Mouse (Mus musculus): Measurements from ENCODE around the gene Slu7. TPM values are rescaled to one million over a fixed set of nuclear protein-coding genes. Genes with fewer than 3 reads are reported as not detected.

Gene Slu7
- polyA plus RNA-seq (2015; fragmentation: Nextera tagmentation; extraction: Ambion mirVana): 28.4 and 31.7 TPM in 2 replicates

DNA sequence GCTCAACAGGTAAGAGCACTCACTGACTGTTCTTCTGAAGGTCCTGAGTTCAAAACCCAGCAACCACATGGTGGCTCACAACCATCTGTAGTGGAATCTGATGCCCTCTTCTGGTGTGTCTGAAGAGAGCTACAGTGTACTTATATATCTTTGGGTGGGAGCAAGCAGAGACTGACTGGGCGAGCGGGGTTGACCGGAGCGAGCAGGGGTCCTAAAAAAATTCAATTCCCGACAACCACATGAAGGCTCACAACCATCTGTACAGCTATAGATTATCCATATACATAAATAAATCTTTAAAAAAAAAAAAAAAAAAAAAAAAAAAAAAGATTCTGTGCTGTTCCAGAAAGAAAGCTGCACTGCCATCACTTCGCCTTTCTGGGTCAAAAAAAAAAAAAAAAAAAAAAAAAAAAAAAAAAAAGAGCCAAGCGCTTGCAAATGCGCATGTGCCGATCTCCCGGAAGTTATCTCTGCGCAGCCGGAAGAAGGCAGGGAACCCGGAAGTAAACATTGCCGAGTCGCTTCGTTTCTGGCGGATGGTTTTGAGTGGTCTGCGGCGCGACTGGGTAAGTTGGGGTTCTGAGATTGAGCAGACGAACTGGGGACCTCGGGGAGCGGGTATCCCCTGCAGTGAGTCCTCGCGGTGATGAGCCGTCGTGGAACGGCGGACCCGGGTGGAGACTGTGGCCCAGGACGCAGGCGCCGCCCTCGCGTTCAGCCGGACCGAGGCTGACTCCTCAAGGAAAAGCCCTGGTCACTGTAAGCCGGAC lies at the start of gene Slu7:
Gene Slu7, plus strand, starts transcription at position 491 of the 770 bp plus-strand sequence.
- Histone ChIP-seq H3K9ac (peak within 1 kb of the TSS; percentile 79), H3K36me3 (peaks cover 14% of the 10 kb centered on the region), H3K4me3 (replicated peaks) (peak within 1 kb of the TSS; percentile 89), H3K27me3 (no peaks in the 10 kb centered on the region), H3K4me2 (peak within 1 kb of the TSS; percentile 77), H3K9me3 (replicated peaks) (no peaks in the 10 kb centered on the region), H3K4me1 (replicated peaks) (peaks cover 17% of the 10 kb centered on the region), H3K27ac (peak within 1 kb of the TSS; percentile 50)
- ATAC-seq (ENCODE audit: low read depth): peak; percentile 86
- WGBS (ENCODE audit: insufficient replicate concordance): 6% methylated on average over 38 of the region's 38 CpGs
- peak; percentile 61 for DNase-seq

DNA sequence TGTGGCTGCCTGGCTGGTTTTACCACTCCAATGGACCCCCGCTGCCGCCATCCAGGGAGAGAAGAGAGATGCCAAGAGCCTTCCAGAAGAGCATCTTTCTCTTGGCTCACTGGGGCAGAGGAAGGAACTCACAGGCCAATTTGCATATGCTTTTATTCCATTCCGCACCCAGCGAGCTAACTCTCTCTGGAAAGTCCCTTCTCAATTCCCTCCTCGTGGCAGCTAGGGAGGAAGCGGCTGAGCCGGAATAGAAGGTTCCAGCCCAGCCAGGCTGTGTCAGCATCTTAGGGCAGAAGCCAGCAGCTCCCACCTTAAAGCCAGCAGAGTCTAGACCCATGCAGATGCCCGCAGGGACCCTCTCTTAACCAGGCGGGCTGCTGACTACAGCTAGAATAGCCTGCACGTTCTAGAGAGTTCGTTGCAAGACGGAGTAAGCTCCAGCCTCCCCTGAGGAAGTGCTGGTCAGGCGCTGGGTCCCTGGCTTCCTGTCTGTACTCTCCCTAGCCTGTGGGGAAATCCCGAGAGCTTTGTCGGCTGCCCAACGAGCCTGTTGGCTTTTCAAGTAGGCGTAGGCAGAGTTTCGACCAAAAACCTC lies 48.4 kb upstream of the Slu7 start:
- DNase-seq (peak; percentile 3), ATAC-seq (ENCODE audit: low read depth) (peak; percentile 77)
- no peaks in the 10 kb centered on the region for H3K9me3 ChIP-seq (replicated peaks)
- WGBS (ENCODE audit: insufficient replicate concordance): 2% methylated on average over 18 of the region's 18 CpGs
- peak overlapping the region; percentile 24 for H3K4me3 ChIP-seq (replicated peaks)
- 0 out of 2 replicates have a peak, but pooled peaks cover 4% of the 10 kb centered on the region for H3K4me1 ChIP-seq (replicated peaks)
- H3K9ac ChIP-seq: peak overlapping the region; percentile 15; the same call in 1 of the 2 replicates
- peak overlapping the region; percentile 45; the same call in 1 of the 2 replicates for H3K27ac ChIP-seq
- H3K27me3 ChIP-seq: peaks cover 19% of the 10 kb centered on the region
- H3K4me2 ChIP-seq: peak overlapping the region; percentile 49
- H3K36me3 ChIP-seq: no peaks in the 10 kb centered on the region

DNA sequence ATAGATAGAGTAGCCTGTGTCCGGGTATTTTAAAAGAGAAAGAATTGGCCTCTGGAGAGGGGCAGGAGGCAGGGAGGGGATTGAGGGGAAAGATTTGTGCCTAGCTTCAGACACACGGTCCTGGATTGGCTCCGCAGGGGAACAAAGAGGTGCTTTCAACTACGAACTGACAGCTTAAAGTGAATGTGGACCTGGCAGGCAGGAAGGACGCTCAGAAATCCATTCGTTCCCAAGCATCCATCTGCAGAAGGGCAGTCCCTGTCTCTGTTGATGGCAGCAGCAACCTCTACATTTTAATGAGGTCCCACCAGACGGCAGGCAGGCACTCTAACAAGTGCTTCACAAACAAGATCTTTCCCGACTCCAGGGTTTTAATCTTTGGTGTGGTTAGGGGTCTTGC lies 47.8 kb upstream of the Slu7 start:
- Histone ChIP-seq H3K9ac (no peak overlapping the region), H3K4me2 (peak overlapping the region; percentile 49), H3K4me3 (replicated peaks) (0 out of 2 replicates have a peak overlapping the region, but pooled peaks have one; percentile 24), H3K27me3 (peaks cover 19% of the 10 kb centered on the region), H3K4me1 (replicated peaks) (0 out of 2 replicates have a peak, but pooled peaks cover 4% of the 10 kb centered on the region), H3K27ac (no peak overlapping the region), H3K9me3 (replicated peaks) (no peaks in the 10 kb centered on the region), H3K36me3 (no peaks in the 10 kb centered on the region)
- no peak for ATAC-seq (ENCODE audit: low read depth)
- 8% methylated on average over 8 of the region's 8 CpGs for WGBS (ENCODE audit: insufficient replicate concordance)
- no peak for DNase-seq

DNA sequence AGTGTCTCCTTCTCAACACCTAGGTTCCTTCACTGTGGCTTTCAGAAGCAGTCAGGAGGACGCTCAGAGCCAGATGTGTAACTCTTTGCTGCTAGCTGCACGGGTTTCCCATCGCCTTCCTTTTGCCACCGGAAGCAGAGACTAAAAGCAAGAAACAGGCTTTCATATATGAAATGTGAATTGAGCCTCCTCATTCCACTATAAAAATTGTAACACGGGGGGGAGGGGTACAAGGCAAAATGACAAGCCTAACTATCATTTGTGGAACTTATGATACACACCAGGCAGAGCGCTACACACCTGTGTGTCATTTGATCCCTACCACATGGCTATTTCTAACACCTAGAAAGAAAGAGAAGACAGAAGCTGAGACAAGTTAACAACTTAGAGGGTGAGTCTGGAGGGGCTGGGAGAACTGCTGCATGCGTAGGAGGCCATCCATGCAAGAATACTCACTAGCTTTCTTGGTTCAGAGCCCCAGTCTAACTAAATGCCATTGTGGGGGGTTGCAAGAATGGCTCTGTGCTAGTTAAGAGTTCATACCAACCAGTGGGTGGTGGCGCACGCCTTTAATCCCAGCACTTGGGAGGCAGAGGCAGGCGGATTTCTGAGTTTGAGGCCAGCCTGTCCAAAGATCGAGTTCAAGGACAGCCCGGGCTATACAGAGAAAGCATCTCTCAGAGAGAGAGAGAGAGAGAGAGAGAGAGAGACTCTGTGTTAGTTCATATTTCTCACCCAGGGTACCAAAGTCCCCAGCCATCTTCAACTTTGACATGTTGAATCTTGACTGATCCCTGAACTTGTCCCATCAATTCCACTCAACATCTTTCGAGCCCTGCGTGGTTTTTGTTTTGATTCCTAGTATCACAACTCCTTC lies 46.3 kb upstream of the Slu7 start:
- no peak overlapping the region for H3K4me3 ChIP-seq (replicated peaks)
- 76% methylated on average over 14 of the region's 14 CpGs for WGBS (ENCODE audit: insufficient replicate concordance)
- no peaks in the 10 kb centered on the region for H3K9me3 ChIP-seq (replicated peaks)
- H3K36me3 ChIP-seq: no peaks in the 10 kb centered on the region
- DNase-seq: no peak
- H3K9ac ChIP-seq: no peak overlapping the region
- no peak overlapping the region for H3K4me2 ChIP-seq
- no peak overlapping the region for H3K27ac ChIP-seq
- H3K4me1 ChIP-seq (replicated peaks): 0 out of 2 replicates have a peak, but pooled peaks cover 4% of the 10 kb centered on the region
- no peak for ATAC-seq (ENCODE audit: low read depth)
- peaks cover 19% of the 10 kb centered on the region for H3K27me3 ChIP-seq

DNA sequence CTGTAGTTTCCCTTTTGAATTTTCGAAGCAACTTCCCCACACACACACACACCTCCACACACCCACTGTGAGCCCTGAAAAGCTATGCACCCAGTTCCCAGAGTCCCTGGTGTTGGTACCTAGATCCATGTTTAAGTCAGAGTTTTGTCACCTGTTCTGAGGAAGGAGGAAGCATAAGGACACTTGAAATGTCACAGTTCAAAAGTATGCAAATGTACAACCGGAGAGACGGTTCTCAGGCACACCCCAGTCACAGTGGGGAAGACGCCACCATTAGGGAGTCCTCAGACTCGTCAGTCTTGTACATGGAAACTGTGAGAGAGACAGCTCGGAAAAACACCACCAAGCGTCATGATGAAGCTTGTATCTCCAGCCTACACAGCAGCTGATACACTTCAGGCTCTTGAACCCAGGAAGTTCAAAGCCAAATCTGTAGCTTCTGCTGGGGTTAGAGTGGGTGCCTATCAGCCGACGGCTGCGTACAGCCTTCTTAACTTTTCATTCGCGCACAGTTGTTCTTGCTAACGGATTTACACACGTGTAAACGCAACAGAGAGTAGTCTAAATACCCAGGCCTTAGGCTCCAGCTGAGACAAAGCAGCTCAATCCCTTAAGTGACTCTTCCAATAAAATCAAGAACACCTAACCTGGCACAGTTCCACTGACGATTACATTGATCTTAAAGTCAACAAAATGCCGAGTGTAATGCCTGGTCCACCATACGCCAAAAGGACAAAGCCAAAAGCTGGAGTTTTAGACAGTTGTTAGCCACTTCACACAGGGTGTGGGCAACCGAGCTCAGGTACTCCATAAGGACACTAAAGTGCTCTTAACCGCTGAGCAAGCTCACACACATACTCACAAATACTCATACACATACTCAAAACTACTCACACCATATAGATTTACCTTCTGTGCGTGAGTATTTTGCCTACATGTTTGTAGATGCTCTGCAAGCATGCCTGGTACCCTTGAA lies 45.1 kb upstream of the Slu7 start:
- Histone ChIP-seq H3K4me1 (replicated peaks) (0 out of 2 replicates have a peak, but pooled peaks cover 4% of the 10 kb centered on the region), H3K27ac (no peak overlapping the region), H3K27me3 (peaks cover 19% of the 10 kb centered on the region), H3K9me3 (replicated peaks) (no peaks in the 10 kb centered on the region), H3K4me2 (no peak overlapping the region), H3K9ac (no peak overlapping the region), H3K4me3 (replicated peaks) (no peak overlapping the region), H3K36me3 (no peaks in the 10 kb centered on the region)
- 68% methylated on average over 21 of the region's 21 CpGs for WGBS (ENCODE audit: insufficient replicate concordance)
- ATAC-seq (ENCODE audit: low read depth): no peak
- DNase-seq: no peak

DNA sequence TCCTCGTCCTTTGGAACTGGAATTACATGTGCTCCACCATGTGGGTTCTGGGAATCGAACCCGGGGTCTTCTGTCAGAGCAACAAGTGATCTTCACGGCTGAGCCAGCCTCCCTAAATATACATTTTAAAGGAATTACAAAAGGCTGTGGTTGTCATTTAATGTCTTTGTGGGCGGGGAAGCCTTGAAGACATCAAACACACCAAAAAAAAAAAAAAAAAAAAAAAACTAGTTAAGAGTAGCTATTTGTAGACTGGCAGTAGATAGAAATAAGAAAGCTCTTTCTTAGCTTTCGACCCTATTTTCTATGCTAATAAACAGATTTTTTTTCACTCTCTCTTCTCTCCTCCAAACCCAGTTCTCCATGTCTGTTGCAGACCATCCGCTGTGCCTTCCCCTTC lies 44.4 kb upstream of the Slu7 start:
- Histone ChIP-seq H3K9me3 (replicated peaks) (no peaks in the 10 kb centered on the region), H3K27ac (no peak overlapping the region), H3K4me1 (replicated peaks) (0 out of 2 replicates have a peak, but pooled peaks cover 4% of the 10 kb centered on the region), H3K27me3 (peaks cover 19% of the 10 kb centered on the region), H3K36me3 (no peaks in the 10 kb centered on the region), H3K4me3 (replicated peaks) (no peak overlapping the region), H3K9ac (no peak overlapping the region), H3K4me2 (no peak overlapping the region)
- DNase-seq (no peak), ATAC-seq (ENCODE audit: low read depth) (no peak)
- 66% methylated on average over 7 of the region's 7 CpGs for WGBS (ENCODE audit: insufficient replicate concordance)

DNA sequence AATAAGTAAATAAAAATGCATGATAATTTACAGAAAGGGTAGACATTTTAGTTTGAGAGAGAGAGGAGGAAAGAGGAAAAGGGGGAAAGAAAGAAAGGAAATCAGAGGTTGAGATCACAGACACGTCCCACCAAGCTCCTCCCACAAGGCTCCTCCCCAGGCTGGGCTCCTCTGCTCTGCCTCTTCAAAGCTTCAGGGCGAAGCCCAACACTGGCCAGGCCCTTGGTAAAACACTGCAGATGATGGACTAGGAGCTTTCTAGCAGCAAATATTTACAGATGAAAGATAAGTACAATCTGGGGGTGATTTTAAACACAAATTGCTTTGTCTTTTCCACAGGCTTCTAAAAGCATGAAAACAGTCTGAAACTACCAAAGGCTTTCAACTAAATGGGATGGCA lies 40.8 kb upstream of the Slu7 start:
- Histone ChIP-seq H3K27me3 (no peaks in the 10 kb centered on the region), H3K9ac (no peak overlapping the region), H3K4me2 (no peak overlapping the region), H3K4me1 (replicated peaks) (no peaks in the 10 kb centered on the region), H3K9me3 (replicated peaks) (no peaks in the 10 kb centered on the region), H3K4me3 (replicated peaks) (no peak overlapping the region), H3K27ac (no peak overlapping the region), H3K36me3 (no peaks in the 10 kb centered on the region)
- no peak for ATAC-seq (ENCODE audit: low read depth)
- no peak for DNase-seq
- 32% methylated on average over 2 of the region's 2 CpGs for WGBS (ENCODE audit: insufficient replicate concordance)

DNA sequence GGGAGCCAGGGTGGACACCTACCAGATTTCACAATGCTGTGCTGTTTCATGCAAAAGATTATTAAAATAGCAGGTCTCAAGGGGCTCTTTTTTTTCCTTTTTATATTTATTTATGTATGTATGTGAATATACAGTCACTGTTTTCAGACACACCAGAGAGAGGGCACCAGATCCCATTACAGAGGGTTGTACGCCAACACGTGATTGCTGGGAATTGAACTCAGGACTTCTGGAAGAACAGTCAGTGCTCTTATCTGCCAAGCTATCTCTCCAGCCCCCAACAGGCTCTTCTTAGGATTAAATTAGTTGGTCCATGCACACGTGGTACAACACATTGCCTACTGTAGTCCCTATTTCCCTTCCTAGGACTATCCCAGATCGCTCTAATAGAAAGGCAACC lies 40.2 kb upstream of the Slu7 start:
- Histone ChIP-seq H3K9me3 (replicated peaks) (no peaks in the 10 kb centered on the region), H3K4me1 (replicated peaks) (no peaks in the 10 kb centered on the region), H3K4me3 (replicated peaks) (no peak overlapping the region), H3K27ac (no peak overlapping the region), H3K36me3 (no peaks in the 10 kb centered on the region), H3K27me3 (no peaks in the 10 kb centered on the region), H3K4me2 (no peak overlapping the region), H3K9ac (no peak overlapping the region)
- WGBS (ENCODE audit: insufficient replicate concordance): 69% methylated on average over 4 of the region's 4 CpGs
- DNase-seq (no peak), ATAC-seq (ENCODE audit: low read depth) (no peak)

DNA sequence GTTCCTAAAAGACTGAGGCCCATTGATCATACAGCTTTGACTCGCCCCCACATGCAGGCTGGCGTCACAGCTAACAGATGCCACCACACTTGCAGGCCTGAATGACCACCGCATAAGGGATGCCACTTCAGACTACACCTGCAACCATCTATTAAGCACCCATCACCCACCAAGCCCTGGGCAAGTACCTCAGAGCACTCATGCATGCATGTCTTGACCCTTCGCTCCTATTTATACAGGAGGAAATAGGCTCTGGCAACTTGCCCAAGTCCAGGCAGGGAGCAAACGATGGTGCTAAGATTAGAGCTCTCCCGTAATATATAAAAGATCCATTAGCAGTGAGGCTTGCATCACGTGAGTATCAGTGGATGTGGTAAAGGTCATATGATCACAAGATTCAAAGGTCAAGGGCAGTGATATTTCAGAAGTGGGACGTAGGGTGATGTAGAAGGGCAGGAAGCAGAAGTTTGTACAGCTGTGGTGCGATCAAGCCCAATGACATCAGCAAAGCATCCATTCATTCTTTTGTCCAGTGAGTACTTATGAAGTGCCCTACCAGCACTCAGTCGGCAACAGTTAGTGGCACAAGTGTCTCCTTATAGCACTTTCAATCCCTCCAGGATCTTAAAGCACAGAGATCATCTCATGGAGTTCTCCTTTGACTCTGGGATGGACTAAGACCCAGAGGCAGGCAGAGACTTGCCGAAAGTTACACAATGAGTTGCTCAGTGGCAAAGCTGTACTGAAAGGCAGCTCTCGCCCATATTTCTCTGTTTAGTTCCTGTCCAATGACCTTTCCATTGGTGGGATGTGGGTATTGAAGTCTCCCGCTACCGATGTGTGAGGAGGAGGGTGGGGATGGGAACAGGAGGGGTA lies 38.2 kb upstream of the Slu7 start:
- Histone ChIP-seq H3K4me1 (replicated peaks) (no peaks in the 10 kb centered on the region), H3K36me3 (no peaks in the 10 kb centered on the region), H3K9ac (no peak overlapping the region), H3K27ac (no peak overlapping the region), H3K4me2 (no peak overlapping the region), H3K4me3 (replicated peaks) (no peak overlapping the region), H3K27me3 (no peaks in the 10 kb centered on the region), H3K9me3 (replicated peaks) (no peaks in the 10 kb centered on the region)
- no peak for ATAC-seq (ENCODE audit: low read depth)
- DNase-seq: no peak
- WGBS (ENCODE audit: insufficient replicate concordance): 69% methylated on average over 14 of the region's 14 CpGs

DNA sequence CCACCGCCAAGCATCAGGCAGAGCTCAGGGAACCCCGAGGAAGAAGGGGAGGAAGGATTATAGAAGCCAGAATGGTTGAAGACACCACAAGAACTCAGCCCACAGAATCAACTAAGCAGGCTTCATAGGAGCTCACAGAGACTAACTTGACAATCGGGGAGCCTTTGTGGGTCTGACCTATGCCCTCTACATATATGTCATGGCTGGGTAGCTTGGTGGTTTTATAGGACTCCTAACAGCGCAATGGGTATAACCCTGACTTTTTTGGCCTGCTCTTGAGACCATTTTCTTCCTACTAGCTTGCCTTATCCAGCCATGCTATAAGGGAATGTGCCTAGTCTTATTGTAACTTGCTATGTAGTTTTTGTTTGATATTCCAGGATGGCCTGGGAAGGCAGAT lies 37.3 kb upstream of the Slu7 start:
- ATAC-seq (ENCODE audit: low read depth): no peak
- no peak for DNase-seq
- no peaks in the 10 kb centered on the region for H3K27me3 ChIP-seq
- H3K4me2 ChIP-seq: no peak overlapping the region
- no peaks in the 10 kb centered on the region for H3K36me3 ChIP-seq
- WGBS (ENCODE audit: insufficient replicate concordance): 69% methylated on average over 4 of the region's 4 CpGs
- no peaks in the 10 kb centered on the region for H3K9me3 ChIP-seq (replicated peaks)
- no peak overlapping the region for H3K27ac ChIP-seq
- H3K4me3 ChIP-seq (replicated peaks): no peak overlapping the region
- no peaks in the 10 kb centered on the region for H3K4me1 ChIP-seq (replicated peaks)
- H3K9ac ChIP-seq: no peak overlapping the region

All from liver, embryonic 13.5 days (tissue).